Mouse (Mus musculus) lung, embryonic 16.5 days (tissue): ENCODE results near the gene Mrps18b. TPM values are rescaled to one million over a fixed set of nuclear protein-coding genes. Genes with fewer than 3 reads are reported as not detected.
A peak's percentile ranks its signal among the peaks of the same experiment; 100 is the strongest.

Experiments used
- ATAC-seq: fragments of 200-750 bp; cut with Nextera tagmentation; 2 replicates; pipeline ENCODE4 v1.8.0; 2017; ENCODE audit warnings: low read depth, mild to moderate bottlenecking, moderate library complexity
- H3K27ac ChIP-seq: fragments of 300-500 bp; sonication (generic); 2 replicates; pipeline ENCODE4 v1.5.1; 2014; ENCODE audit warnings: mild to moderate bottlenecking, control low read depth, low read length
- H3K27me3 ChIP-seq: fragments of 300-500 bp; sonication (generic); 2 replicates; pipeline ENCODE4 v1.6.1; 2014; ENCODE audit warnings: low read depth, low read length, mixed read lengths; ENCODE audit not compliant: control insufficient read depth, insufficient read depth
- H3K36me3 ChIP-seq: fragments of 300-500 bp; sonication (generic); 2 replicates; pipeline ENCODE4 v1.6.1; 2014; ENCODE audit warnings: low read length; ENCODE audit not compliant: control insufficient read depth, insufficient read depth
- H3K4me1 ChIP-seq: fragments of 300-500 bp; sonication (generic); replicated peaks from 2 replicates; pipeline ENCODE4 v1.6.1; 2014; ENCODE audit warnings: low read length, mixed read lengths; ENCODE audit not compliant: control insufficient read depth, insufficient read depth
- H3K4me2 ChIP-seq: fragments of 300-500 bp; sonication (generic); 2 replicates; pipeline ENCODE4 v1.6.1; 2014; ENCODE audit warnings: low read depth, low read length, control low read depth
- H3K4me3 ChIP-seq: fragments of 300-500 bp; sonication (generic); 2 replicates; pipeline ENCODE4 v1.5.1; 2014; ENCODE audit warnings: mild to moderate bottlenecking, low read length, control low read depth
- H3K9ac ChIP-seq: fragments of 300-500 bp; sonication (generic); 2 replicates; pipeline ENCODE4 v1.6.1; 2014; ENCODE audit warnings: low read length, control low read depth
- H3K9me3 ChIP-seq: fragments of 300-500 bp; sonication (generic); 2 replicates; pipeline ENCODE4 v1.6.1; 2016; ENCODE audit warnings: low read length; ENCODE audit not compliant: control insufficient read depth
- WGBS: fragments of 180-500 bp; shearing (Covaris S2); extraction: QIAGEN DNeasy Blood & Tissue Kit; methylation state at CpG from one replicate; pipeline ENCODE4 v1.1.7; 2014; 5-methylcytosine and 5-hydroxymethylcytosine counted together
- polyA plus RNA-seq: library from polyadenylated mRNA; unstranded; fragments of >200 nt; fragmentation: Nextera tagmentation; extraction: Ambion mirVana; gene quantifications from 2 replicates; pipeline ENCODE4 v1.2.1, GENCODE M21; 2015

The Mrps18b gene
- polyA plus RNA-seq, 1 experiment from 2014 or later: 67.5 TPM

DNA sequence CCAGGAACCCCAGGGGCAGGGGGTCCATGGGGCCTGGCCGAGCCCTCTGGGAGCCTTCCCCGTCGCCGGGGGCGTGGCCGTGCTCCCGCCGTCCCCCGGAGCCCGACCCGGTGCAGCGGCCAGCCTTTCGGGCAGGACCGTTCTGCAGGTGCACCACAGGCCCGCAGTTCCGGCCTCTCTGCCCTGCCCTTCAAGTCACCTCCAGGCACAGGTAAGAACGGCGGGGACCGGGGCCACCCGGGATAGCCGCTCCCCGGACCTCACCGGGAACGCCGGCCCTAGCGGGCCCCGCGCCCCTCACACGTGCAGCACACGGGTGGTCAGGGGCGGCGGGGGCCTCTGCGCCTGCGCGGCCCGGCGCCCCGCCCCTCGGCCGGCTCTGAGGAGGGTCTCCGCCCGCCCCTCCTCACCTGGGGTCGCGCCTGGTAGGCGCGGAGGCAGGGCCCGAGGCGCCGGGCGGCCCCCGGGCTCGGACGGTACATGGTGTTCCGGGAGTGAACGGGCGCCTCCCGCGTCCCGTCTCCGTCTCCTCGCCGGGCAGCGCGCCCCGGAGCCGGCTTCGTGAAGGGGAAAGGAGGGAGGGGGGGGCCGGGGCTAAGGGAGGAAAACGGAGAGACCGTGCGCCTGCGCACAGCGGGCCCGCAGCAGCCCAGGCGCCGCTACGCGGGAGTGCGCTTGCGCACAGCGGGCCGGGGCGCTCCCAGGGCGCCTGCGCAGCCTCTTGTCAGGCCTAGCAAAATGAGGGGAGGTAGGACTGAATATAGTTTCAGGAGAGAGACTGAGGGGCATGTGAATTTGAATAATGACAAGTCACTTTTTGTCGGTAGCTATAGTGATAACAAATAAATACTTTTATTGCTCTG lies 19.2 kb downstream of the Mrps18b start, which contains the start of gene 2310061I04Rik:
Gene 2310061I04Rik, minus strand, starts transcription at position 651 of the 863 bp plus-strand sequence.
- H3K4me1 ChIP-seq: peaks cover 6% of the 10 kb centered on the region; the same call in 1 of the 2 replicates
- peaks cover 15% of the 10 kb centered on the region for H3K36me3 ChIP-seq
- peak; percentile 95 for ATAC-seq
- peak within 1 kb of the TSS; percentile 98 for H3K4me2 ChIP-seq
- H3K9ac ChIP-seq: peak within 1 kb of the TSS; percentile 80
- H3K4me3 ChIP-seq: peak within 1 kb of the TSS; percentile 87
- 1% methylated on average over 61 of the region's 86 CpGs for WGBS
- peak within 1 kb of the TSS; percentile 83 for H3K27ac ChIP-seq
- no peaks in the 10 kb centered on the region for H3K9me3 ChIP-seq
- H3K27me3 ChIP-seq: no peaks in the 10 kb centered on the region

DNA sequence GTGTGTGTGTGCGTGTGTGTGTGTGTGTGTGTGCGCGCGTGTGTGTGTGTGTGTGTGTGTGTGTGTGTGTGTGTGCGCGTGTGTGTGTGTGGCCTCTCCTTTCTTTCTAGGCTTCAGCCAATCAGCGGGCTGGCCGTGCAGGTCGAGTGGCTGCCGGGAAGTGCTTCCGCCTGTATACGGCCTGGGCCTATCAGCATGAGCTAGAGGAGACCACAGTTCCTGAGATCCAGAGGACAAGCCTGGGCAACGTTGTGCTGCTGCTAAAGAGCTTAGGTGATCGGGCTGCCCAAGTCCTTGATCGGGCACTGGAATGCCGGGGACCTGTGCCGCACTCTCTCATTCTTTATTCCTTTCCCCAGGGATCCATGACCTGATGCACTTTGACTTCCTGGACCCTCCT lies 28.5 kb downstream of the Mrps18b start:
- no peak overlapping the region for H3K9ac ChIP-seq
- no peak overlapping the region for H3K27ac ChIP-seq
- 77% methylated on average over 10 of the region's 17 CpGs for WGBS
- no peak for ATAC-seq
- no peak overlapping the region for H3K4me2 ChIP-seq
- peaks cover 75% of the 10 kb centered on the region for H3K36me3 ChIP-seq
- no peaks in the 10 kb centered on the region for H3K27me3 ChIP-seq
- no peak overlapping the region for H3K4me3 ChIP-seq
- H3K4me1 ChIP-seq: no peaks in the 10 kb centered on the region
- no peaks in the 10 kb centered on the region for H3K9me3 ChIP-seq

DNA sequence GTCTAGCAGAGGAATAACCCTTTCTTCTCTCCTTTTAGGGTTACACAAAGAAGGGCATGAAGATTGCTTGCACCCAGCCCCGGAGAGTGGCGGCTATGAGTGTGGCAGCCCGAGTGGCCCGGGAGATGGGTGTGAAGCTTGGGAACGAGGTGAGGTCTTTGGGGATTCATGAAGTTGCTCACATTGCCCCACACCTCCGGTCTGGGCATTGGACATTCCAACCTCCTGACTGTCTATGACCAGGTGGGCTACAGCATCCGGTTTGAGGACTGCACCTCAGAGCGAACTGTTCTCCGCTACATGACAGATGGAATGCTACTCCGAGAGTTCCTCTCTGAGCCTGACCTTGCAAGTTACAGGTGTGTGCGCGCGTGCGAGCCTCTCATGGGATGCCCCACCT lies 32.4 kb downstream of the Mrps18b start:
- H3K36me3 ChIP-seq: peaks cover 54% of the 10 kb centered on the region
- WGBS: 96% methylated on average over 14 of the region's 14 CpGs
- no peak for ATAC-seq
- H3K9ac ChIP-seq: no peak overlapping the region
- H3K4me2 ChIP-seq: no peak overlapping the region
- H3K4me1 ChIP-seq: peaks cover 11% of the 10 kb centered on the region; the same call in 1 of the 2 replicates
- no peak overlapping the region for H3K27ac ChIP-seq
- H3K9me3 ChIP-seq: no peaks in the 10 kb centered on the region
- H3K27me3 ChIP-seq: no peaks in the 10 kb centered on the region
- no peak overlapping the region for H3K4me3 ChIP-seq

DNA sequence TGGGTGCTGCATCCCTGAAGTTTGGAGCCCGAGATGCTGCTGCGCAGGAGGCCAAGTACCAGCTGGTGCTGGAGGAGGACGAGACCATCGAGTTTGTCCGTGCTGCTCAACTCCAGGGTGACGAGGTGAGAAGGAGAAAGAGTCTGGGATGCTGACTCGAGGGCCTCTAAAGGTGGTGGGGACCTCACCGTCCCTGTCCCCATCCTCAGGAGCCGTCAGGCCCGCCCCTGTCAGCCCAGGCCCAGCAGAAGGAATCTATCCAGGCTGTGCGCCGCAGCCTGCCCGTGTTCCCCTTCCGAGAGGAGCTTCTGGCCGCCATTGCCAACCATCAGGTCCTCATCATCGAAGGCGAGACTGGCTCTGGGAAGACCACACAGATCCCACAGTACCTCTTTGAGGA lies 33.3 kb downstream of the Mrps18b start:
- H3K9ac ChIP-seq: no peak overlapping the region
- no peak overlapping the region for H3K4me2 ChIP-seq
- 93% methylated on average over 17 of the region's 17 CpGs for WGBS
- H3K27ac ChIP-seq: no peak overlapping the region
- no peaks in the 10 kb centered on the region for H3K27me3 ChIP-seq
- H3K4me1 ChIP-seq: peaks cover 11% of the 10 kb centered on the region; the same call in 1 of the 2 replicates
- H3K9me3 ChIP-seq: no peaks in the 10 kb centered on the region
- H3K4me3 ChIP-seq: no peak overlapping the region
- no peak for ATAC-seq
- H3K36me3 ChIP-seq: peaks cover 45% of the 10 kb centered on the region

DNA sequence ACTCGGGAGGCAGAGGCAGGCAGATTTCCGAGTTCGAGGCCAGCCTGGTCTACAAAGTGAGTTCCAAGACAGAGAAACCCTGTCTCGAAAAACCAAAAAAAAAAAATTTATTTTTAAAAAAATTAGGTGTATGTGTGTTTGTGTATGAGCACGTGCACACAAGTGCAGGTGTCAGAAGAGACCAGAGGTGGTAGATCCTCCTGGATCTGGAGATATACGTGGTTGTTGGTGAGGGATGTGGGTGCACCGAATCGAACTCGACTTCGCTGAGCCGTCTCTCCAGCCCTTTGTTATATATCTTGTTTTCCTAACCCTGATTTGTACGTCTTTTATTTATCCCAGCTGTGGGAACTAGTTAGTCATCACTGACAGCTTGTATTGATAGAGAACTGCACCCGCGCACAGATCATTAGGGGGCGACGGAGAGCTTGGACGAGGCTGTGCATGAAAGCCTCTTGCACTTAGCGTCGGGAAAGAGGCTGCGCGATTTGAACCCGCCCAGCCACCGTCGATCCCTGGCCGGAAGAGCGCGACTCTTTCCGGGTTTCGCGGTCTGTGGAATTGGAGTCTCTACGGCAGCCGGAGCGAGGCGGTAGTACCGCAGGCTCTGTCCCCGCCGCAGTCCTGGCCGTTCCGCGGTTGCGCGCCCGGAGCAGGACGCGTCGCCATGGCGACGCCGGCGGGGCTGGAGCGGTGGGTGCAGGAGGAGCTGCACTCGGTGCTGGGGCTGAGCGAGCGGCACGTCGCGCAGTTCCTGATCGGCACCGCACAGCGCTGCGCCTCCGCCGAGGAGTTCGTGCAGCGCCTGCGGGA lies 36.7 kb downstream of the Mrps18b start, which contains the start of gene Dhx16:
Gene Dhx16, plus strand, starts transcription at position 575 of the 813 bp plus-strand sequence.
- no peaks in the 10 kb centered on the region for H3K27me3 ChIP-seq

DNA sequence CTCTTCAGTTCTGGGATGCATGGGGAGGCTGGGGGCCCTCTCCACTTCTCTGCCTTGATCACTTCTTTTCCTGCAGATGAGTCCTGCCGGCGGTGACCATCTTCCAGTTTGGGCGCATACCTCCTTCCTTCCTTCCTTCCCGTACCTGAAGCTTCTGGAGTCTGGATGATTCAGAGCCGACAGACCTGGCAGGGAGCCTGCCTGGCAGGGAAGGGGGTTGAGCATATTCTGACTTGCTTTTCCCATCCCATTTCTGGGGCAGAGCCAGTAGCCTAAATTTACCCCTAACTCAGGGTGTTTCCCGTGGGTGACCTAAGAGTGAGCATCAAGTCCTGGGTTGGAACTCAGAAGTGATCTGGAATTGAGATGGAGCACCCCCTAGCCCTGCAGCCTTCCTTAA lies 41.5 kb downstream of the Mrps18b start:
- H3K4me2 ChIP-seq: no peak overlapping the region
- no peak for ATAC-seq
- H3K4me3 ChIP-seq: no peak overlapping the region
- H3K27me3 ChIP-seq: no peaks in the 10 kb centered on the region
- 78% methylated on average over 6 of the region's 6 CpGs for WGBS
- no peak overlapping the region for H3K27ac ChIP-seq
- no peak overlapping the region; the same call in 1 of the 2 replicates for H3K9ac ChIP-seq
- H3K36me3 ChIP-seq: peaks cover 20% of the 10 kb centered on the region
- H3K9me3 ChIP-seq: 0 out of 2 replicates have a peak, but pooled peaks cover 2% of the 10 kb centered on the region
- peaks cover 13% of the 10 kb centered on the region for H3K4me1 ChIP-seq

More for the DNA sequence above, 36.7 kb downstream of the Mrps18b start, which contains the start of gene Dhx16:
- H3K4me3 ChIP-seq: peak within 1 kb of the TSS; percentile 95
- H3K4me2 ChIP-seq: peak within 1 kb of the TSS; percentile 78
- WGBS: 6% methylated on average over 62 of the region's 66 CpGs
- no peaks in the 10 kb centered on the region for H3K9me3 ChIP-seq
- H3K36me3 ChIP-seq: peaks cover 36% of the 10 kb centered on the region
- peak; percentile 94 for ATAC-seq
- peaks cover 11% of the 10 kb centered on the region; the same call in 1 of the 2 replicates for H3K4me1 ChIP-seq
- H3K9ac ChIP-seq: peak within 1 kb of the TSS; percentile 89
- H3K27ac ChIP-seq: peak within 1 kb of the TSS; percentile 49; the same call in 1 of the 2 replicates

DNA sequence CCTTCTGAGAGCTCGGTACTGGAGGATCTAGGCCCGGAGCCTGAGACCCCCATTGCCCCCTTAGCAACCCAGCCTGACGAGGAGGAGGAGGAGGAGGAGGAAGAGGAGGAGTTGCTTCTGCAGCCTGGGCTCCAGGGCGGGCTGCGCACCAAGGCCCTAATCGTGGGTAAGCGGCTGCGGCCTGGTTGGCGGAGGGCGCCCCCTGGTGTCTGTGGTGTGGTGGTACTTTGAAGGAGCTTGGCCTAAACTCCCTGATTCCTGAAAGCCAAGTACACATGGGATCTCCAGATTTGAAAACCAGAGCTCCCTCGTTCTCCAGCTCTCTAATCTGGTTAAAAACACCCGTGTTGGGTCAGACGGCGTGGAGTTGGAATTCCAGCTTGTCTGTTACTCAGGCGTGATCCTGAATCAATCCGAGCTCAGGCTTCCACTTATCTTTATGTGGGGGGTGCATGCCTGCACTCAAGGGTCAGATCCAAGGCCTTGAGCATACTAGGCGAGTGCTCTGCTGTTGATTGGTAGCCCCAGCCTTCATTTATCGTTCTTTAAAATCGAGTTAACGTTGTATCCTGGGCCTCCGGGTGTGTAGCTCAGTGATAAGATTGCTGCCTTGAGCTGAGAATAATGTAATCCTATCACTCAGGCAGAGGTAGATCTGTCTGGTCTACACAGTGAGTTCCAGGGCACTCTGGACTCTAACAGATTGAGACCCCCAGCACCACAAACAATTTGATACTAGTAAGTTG lies 42.2 kb downstream of the Mrps18b start:
- Histone ChIP-seq H3K4me2 (no peak overlapping the region; the same call in 1 of the 2 replicates), H3K9me3 (0 out of 2 replicates have a peak, but pooled peaks cover 2% of the 10 kb centered on the region), H3K4me1 (peaks cover 20% of the 10 kb centered on the region), H3K4me3 (no peak overlapping the region), H3K36me3 (peaks cover 20% of the 10 kb centered on the region), H3K9ac (peak overlapping the region; percentile 19; the same call in 1 of the 2 replicates), H3K27ac (no peak overlapping the region), H3K27me3 (no peaks in the 10 kb centered on the region)
- peak; percentile 29; the same call in 1 of the 2 replicates for ATAC-seq
- WGBS: 26% methylated on average over 21 of the region's 21 CpGs

DNA sequence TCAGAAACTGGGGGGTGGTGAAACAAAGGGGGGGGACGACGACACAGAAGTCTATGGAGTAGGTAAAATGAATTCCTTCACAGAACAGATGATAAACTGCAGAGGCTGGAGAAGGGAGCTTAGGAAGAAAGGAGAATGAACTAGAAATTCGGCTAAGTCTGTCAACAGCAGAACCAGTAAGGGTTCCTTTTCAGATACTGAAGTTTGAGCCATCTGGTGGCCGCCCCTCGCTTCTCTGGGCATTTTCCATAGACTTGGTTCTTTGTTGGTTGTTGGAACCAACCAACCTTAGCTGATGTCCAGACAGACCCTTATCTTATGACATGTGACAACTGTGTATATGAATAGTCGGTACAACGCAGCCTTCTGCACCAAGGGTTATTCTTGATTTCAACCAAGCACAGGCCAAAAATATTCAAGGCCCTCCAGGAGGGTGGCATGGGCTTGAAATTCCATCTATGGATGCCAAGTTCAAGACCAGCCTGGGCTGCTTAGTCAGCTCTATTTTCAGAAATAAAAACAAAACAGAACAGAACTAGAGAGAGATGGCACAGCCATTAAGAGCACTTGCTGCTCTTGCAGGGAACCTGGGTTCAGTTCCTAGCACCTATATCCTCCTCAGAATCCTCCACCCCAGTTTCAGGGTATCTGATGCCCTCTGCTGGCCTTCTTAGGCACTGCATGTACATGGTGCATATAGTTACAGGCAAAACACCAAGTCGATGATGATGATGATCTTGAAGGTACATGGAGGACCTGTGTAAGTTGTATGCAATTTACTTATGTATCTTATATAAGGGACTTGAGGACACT lies 45.1 kb downstream of the Mrps18b start:
- Histone ChIP-seq H3K27me3 (no peaks in the 10 kb centered on the region), H3K9me3 (0 out of 2 replicates have a peak, but pooled peaks cover 2% of the 10 kb centered on the region), H3K4me3 (peak overlapping the region; percentile 66), H3K4me1 (peaks cover 28% of the 10 kb centered on the region), H3K27ac (peak overlapping the region; percentile 99), H3K36me3 (peaks cover 18% of the 10 kb centered on the region), H3K4me2 (peak overlapping the region; percentile 94), H3K9ac (peak overlapping the region; percentile 81; the same call in 1 of the 2 replicates)
- WGBS: 57% methylated on average over 8 of the region's 8 CpGs
- ATAC-seq: no peak
